Mouse (Mus musculus) midbrain, embryonic 11.5 days (tissue): ENCODE results near the gene Pcbd2. TPM values are rescaled to one million over a fixed set of nuclear protein-coding genes. Genes with fewer than 3 reads are reported as not detected.

Experiments
- ATAC-seq: fragments of 200-750 bp; cut with Nextera tagmentation; 2 replicates; pipeline ENCODE4 v1.8.0; 2017; ENCODE audit warnings: moderate TSS enrichment, moderate library complexity; ENCODE audit not compliant: low FRiP score
- DNase-seq: peaks from one replicate; pipeline ENCODE4 v3.0.0; 2015; ENCODE audit warnings: low spot score; ENCODE audit errors: missing footprints
- H3K27ac ChIP-seq: fragments of 300-500 bp; sonication (generic); 2 replicates; pipeline ENCODE4 v1.5.1; 2014; ENCODE audit warnings: low read depth, low read length
- H3K27me3 ChIP-seq: fragments of 300-500 bp; sonication (generic); 2 replicates; pipeline ENCODE4 v1.6.1; 2014; ENCODE audit warnings: mild to moderate bottlenecking, low read length, moderate library complexity, mixed read lengths; ENCODE audit not compliant: control insufficient read depth, insufficient read depth
- H3K36me3 ChIP-seq: fragments of 300-500 bp; sonication (generic); 2 replicates; pipeline ENCODE4 v1.6.1; 2014; ENCODE audit warnings: mild to moderate bottlenecking, low read length, moderate library complexity, mixed read lengths; ENCODE audit not compliant: control insufficient read depth, insufficient read depth
- H3K4me1 ChIP-seq: fragments of 300-500 bp; sonication (generic); 2 replicates; pipeline ENCODE4 v1.6.1; 2014; ENCODE audit warnings: low read length; ENCODE audit not compliant: control insufficient read depth, insufficient read depth
- H3K4me2 ChIP-seq: fragments of 300-500 bp; sonication (generic); 2 replicates; pipeline ENCODE4 v1.6.1; 2014; ENCODE audit warnings: mild to moderate bottlenecking, moderate library complexity
- H3K4me3 ChIP-seq: fragments of 300-500 bp; sonication (generic); 2 replicates; pipeline ENCODE4 v1.5.1; 2014; ENCODE audit warnings: low read depth, low read length
- H3K9ac ChIP-seq: fragments of 300-500 bp; sonication (generic); 2 replicates; pipeline ENCODE4 v1.6.1; 2014; ENCODE audit warnings: low read length
- H3K9me3 ChIP-seq: fragments of 300-500 bp; sonication (generic); 2 replicates; pipeline ENCODE4 v1.6.1; 2016; ENCODE audit warnings: low read length; ENCODE audit not compliant: control insufficient read depth
- WGBS: fragments of 180-500 bp; shearing (Covaris S2); extraction: QIAGEN DNeasy Blood & Tissue Kit; methylation state at CpG from one replicate; pipeline ENCODE4 v1.1.7; 2014; 5-methylcytosine and 5-hydroxymethylcytosine counted together
- polyA plus RNA-seq: library from polyadenylated mRNA; unstranded; fragments of >200 nt; fragmentation: Nextera tagmentation; extraction: Ambion mirVana; gene quantifications from 2 replicates; pipeline ENCODE4 v1.2.1, GENCODE M21; 2014

The Pcbd2 gene
- polyA plus RNA-seq, 1 experiment from 2014 or later = 34.9 TPM

DNA sequence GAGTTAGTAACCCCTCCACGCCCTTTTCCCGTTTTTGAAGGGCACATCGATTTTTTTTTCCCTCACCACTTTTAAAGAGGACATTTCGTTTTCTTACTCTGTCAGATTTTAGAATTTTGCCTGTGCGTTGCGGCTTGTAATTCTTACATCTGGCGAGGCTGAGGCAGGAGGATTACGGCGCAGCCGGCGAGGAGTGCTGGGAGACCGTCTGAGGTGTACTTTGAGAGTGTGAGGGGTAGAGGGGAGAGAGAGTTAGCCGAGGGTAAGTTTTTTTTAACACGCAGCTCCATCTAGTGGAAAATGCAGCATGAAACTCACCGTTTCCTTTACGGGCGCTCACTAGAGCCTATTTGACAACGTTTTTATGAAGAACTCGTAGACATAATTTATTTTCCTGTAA, 671 bp downstream of the Pcbd2 start:
- no peak for DNase-seq
- Histone ChIP-seq H3K4me1 (no peaks in the 10 kb centered on the region), H3K4me2 (peak overlapping the region; percentile 52), H3K9ac (peak overlapping the region; percentile 72; the same call in 1 of the 2 replicates), H3K4me3 (peak overlapping the region; percentile 49), H3K27me3 (no peaks in the 10 kb centered on the region), H3K36me3 (peaks cover 3% of the 10 kb centered on the region; the same call in 1 of the 2 replicates), H3K9me3 (no peaks in the 10 kb centered on the region), H3K27ac (peak overlapping the region; percentile 88)
- ATAC-seq = peak; percentile 51; the same call in 1 of the 2 replicates
- WGBS = 5% methylated on average over 19 of the region's 19 CpGs

DNA sequence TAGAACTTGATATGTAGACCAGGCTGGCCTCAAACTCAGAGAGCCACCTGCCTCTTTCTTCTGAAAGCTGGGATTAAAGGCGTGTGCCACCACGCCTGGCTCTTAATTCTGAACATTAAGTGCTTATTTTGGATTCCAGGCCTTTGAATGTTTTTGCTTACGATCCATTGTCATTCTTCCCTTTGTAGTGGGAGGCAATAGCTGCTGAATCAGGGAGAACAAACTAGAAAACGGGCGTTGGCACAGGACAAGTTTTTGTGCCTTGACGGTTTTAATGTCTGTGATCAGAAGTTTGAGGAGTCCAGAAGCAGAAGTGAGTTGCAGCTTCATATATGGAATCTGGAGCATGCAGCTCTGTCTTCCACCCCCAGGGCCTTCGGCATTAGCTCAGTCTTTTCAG, 3.5 kb downstream of the Pcbd2 start:
- Histone ChIP-seq H3K9ac (no peak overlapping the region), H3K4me3 (no peak overlapping the region), H3K4me1 (no peaks in the 10 kb centered on the region), H3K36me3 (no peaks in the 10 kb centered on the region), H3K27me3 (no peaks in the 10 kb centered on the region), H3K4me2 (no peak overlapping the region), H3K9me3 (no peaks in the 10 kb centered on the region), H3K27ac (no peak overlapping the region)
- no peak for DNase-seq
- no peak for ATAC-seq
- WGBS = 91% methylated on average over 7 of the region's 7 CpGs

- Histone ChIP-seq H3K36me3 (no peaks in the 10 kb centered on the region), H3K27ac (no peak overlapping the region), H3K4me3 (no peak overlapping the region), H3K4me1 (no peaks in the 10 kb centered on the region), H3K9ac (no peak overlapping the region), H3K9me3 (no peaks in the 10 kb centered on the region), H3K4me2 (no peak overlapping the region), H3K27me3 (no peaks in the 10 kb centered on the region)
- DNase-seq (no peak), ATAC-seq (no peak)
- 89% methylated on average over 2 of the region's 2 CpGs for WGBS
These were observed 5.0 kb downstream of the Pcbd2 start for GRCm38 (mm10) chr13:55732121-55732520.

DNA sequence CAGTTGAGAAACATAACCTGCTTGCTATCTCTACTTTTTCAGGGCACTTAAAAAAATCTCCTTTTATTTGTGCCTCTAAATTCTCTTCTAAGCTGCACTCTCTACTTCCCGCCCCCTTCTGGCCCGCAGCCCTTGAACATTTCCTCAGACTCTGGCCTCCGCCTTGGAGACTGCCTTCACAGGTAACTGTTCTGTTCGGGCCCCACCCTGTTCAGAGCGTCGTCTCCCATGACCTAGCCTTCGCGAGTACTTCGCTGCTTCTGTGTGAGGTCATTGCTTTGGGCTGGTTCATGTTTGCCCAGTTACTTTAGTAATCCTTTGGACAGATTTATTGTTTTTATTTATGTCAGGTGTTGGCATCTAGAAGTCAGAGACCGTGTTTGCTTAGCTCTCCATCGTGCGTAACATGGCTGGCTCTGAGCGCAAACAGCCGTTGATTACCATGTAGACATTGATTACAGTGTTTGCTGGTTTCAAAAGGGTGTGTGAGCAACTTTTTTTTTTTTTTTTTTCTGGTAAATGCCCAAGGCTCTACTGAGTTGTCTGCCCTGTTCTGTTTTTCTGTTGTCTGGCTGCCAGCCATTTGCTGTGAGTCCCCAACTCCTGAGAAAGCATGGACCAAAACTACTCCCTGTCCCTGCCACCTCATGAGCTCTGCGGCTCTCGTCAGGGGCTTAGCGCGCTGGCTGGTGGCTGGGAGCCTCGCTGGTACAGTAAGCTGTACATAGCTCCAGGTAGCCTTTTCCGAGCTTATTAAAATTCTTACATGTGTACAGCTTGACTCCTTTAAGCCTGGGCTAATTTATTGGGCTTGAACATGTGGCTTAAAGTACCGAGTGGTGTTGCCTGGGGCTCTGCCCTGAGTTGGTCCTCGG, 6.7 kb downstream of the Pcbd2 start:
- WGBS = 91% methylated on average over 22 of the region's 22 CpGs

DNA sequence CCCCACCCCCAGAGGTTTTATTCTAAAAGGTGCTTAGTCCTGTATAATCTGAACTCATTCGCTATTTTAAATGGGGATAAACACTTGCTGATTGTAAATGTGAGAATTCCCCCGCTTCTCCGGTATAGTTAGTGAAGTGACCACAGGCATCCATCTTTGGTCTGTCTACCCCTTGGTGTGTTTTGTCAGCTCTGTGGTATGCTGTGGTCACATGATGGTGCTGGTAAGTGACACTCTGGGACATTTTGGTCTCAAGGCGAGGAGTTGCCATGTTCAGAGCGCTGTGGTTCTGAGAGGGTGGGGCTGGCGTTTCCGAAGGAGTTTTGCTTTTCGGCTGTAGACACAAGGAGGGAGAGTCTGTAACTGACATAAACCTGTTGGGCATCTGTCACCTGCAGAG, 10.7 kb downstream of the Pcbd2 start:
- Histone ChIP-seq H3K27me3 (no peaks in the 10 kb centered on the region), H3K4me1 (no peaks in the 10 kb centered on the region), H3K4me2 (no peak overlapping the region), H3K9me3 (no peaks in the 10 kb centered on the region), H3K4me3 (no peak overlapping the region), H3K36me3 (no peaks in the 10 kb centered on the region), H3K9ac (no peak overlapping the region), H3K27ac (no peak overlapping the region)
- DNase-seq = peak; percentile 6
- 89% methylated on average over 8 of the region's 8 CpGs for WGBS
- ATAC-seq = no peak

More for the DNA sequence above, 6.7 kb downstream of the Pcbd2 start:
- Histone ChIP-seq H3K9ac (no peak overlapping the region), H3K36me3 (no peaks in the 10 kb centered on the region), H3K27me3 (no peaks in the 10 kb centered on the region), H3K27ac (no peak overlapping the region), H3K4me1 (no peaks in the 10 kb centered on the region), H3K9me3 (no peaks in the 10 kb centered on the region), H3K4me3 (no peak overlapping the region), H3K4me2 (no peak overlapping the region)
- DNase-seq (peak; percentile 62), ATAC-seq (no peak)

DNA sequence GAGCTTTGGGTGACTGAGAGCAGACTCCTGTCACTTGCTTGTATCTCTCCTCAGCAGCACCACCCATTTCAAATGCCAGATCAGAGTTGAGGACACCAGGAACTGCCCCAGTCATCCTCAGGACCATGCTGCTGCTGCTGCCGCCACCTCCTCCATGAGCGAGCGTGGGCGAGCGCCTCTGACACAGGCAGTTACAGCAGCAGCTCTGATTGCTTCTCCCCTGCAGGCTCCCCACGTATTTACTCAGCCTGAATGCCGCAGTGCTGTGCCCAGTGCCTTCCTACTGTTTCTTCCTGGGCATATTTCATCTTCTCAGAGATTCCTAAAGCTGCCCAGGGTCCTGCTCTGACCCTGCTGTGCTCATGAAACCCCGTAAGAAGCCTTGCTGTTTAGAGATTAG, 15.1 kb downstream of the Pcbd2 start:
- no peaks in the 10 kb centered on the region for H3K9me3 ChIP-seq
- H3K4me1 ChIP-seq = no peaks in the 10 kb centered on the region
- ATAC-seq = no peak
- H3K36me3 ChIP-seq = no peaks in the 10 kb centered on the region
- no peaks in the 10 kb centered on the region for H3K27me3 ChIP-seq
- no peak overlapping the region for H3K27ac ChIP-seq
- no peak overlapping the region for H3K4me3 ChIP-seq
- no peak overlapping the region for H3K9ac ChIP-seq
- WGBS = 71% methylated on average over 8 of the region's 8 CpGs
- H3K4me2 ChIP-seq = no peak overlapping the region
- DNase-seq = no peak

DNA sequence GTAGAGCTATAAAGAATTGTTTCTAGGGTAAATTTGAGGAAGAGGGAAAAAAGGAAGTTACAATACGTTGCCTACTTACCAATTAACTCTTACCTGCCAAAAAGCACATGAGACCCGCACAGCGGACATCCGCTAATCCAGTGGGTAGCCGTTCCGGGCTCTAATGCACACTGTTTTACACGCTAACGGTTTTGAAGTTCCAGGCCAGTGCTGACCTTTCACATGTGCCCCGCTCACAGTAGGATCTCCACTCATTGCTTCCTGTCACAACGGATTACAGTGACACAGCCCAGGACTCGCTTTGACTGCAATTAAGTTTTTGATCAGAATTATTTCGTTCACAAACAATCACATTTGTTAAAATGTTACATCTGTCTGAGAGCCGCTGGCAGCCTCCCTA, 27.2 kb downstream of the Pcbd2 start:
- Histone ChIP-seq H3K9ac (no peak overlapping the region), H3K4me1 (peaks cover 7% of the 10 kb centered on the region), H3K9me3 (no peaks in the 10 kb centered on the region), H3K4me2 (no peak overlapping the region), H3K27ac (no peak overlapping the region), H3K4me3 (no peak overlapping the region), H3K27me3 (no peaks in the 10 kb centered on the region), H3K36me3 (no peaks in the 10 kb centered on the region)
- ATAC-seq (no peak), DNase-seq (no peak)
- WGBS = 81% methylated on average over 13 of the region's 13 CpGs

- no peak overlapping the region for H3K4me2 ChIP-seq
- H3K4me3 ChIP-seq = no peak overlapping the region
- peak; percentile 87 for DNase-seq
- H3K27ac ChIP-seq = no peak overlapping the region
- no peaks in the 10 kb centered on the region for H3K36me3 ChIP-seq
- 46% methylated on average over 8 of the region's 8 CpGs for WGBS
- no peak overlapping the region for H3K9ac ChIP-seq
- H3K27me3 ChIP-seq = no peaks in the 10 kb centered on the region
- ATAC-seq = no peak
- H3K9me3 ChIP-seq = no peaks in the 10 kb centered on the region
- peaks cover 3% of the 10 kb centered on the region; the same call in 1 of the 2 replicates for H3K4me1 ChIP-seq
These were observed 29.6 kb downstream of the Pcbd2 start for GRCm38 (mm10) chr13:55756789-55757188.

GRCm38 (mm10) chr13:55757645-55758044, 30.5 kb downstream of the Pcbd2 start:
- H3K9ac ChIP-seq = no peak overlapping the region
- no peaks in the 10 kb centered on the region for H3K36me3 ChIP-seq
- peak; percentile 82 for DNase-seq
- no peaks in the 10 kb centered on the region for H3K9me3 ChIP-seq
- peaks cover 3% of the 10 kb centered on the region; the same call in 1 of the 2 replicates for H3K4me1 ChIP-seq
- ATAC-seq = no peak
- 87% methylated on average over 6 of the region's 6 CpGs for WGBS
- H3K4me2 ChIP-seq = no peak overlapping the region
- H3K4me3 ChIP-seq = no peak overlapping the region
- no peak overlapping the region for H3K27ac ChIP-seq
- H3K27me3 ChIP-seq = no peaks in the 10 kb centered on the region
